Mouse (Mus musculus): ENCODE measurements around the gene Pik3c2b.

DNA sequence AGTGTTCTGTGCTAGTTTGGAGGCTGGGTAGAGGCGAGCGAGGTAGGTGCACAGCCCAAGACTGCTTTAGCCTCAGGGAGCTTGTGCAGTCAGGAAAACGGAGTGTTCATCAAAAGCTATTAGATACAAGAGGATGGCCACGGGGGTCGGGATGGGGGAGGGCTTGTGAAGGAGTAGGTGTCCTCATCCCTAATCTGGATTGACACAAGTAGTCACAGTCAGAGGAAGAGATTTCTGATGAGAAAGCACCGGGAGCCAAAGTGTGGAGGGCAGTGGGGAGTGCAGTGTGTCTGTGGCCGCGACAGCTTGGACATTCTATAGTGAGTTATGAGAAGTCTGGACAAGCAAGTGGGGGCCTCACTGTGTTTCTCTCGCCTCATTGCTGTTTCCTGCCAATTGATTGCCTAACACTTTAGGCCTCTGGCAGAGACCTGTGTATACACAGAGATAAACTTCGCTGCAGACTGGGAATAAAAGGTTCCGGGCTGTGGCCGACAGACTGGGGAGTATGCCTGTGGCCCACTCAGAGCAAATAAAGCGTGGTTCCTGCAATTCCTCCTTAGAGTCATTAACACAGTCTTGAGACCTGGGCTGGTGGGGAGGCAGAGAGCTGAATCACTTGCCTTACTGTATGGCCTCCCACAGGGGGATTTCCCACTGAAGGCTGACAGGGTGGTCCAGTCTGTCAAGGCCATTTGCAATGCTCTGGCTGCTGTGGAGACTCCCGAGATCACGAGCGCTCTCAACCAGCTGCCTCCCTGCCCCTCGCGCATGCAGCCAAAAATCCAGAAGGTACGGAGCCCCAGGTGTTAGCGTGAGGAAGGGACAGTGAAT, 31.4 kb downstream of the Pik3c2b start:
- TF ChIP-seq CTCF (IDR thresholded peaks at IDR 0.05; ENCODE audit: low read depth): no peak
- TF ChIP-seq EP300 (IDR thresholded peaks at IDR 0.05; ENCODE audit: low read depth): no peak
